Mouse (Mus musculus) cerebellum, postnatal 36 days (tissue): ENCODE results near the gene Vcam1.

Experiments
- DNase-seq, 2 experiments: peaks; one replicate each; pipeline ENCODE4 v3.0.0; 2021 to 2022; ENCODE audit warnings: mixed read lengths in 2 of 2

Vcam1 gene

DNA sequence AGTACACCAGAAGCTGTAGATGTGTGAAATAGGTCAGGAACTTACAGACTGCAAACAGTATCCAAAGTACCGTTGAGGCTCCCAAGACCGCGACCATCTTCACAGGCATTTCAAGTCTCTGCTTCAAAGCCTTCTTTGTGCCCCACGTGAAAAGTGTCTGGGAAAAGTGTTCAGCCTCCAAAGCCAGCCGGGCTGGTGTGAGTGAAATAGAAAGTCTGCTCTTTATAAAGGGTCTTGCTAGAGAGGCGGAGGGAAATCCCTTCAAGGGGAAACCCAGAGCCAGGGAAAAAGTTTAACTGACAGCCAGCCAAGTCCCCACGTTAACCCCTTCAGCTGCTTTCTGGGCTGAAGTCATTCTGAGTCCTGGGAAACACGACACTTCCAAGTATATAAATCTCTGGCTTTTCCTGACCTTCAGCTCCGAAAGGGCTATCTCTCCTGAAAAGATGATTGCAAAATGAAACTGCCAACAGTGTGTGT lies at the start of gene Vcam1:
Vcam1 (minus strand) TSS at position 430 of the 480 bp plus-strand sequence.
- DNase-seq: no peak

DNA sequence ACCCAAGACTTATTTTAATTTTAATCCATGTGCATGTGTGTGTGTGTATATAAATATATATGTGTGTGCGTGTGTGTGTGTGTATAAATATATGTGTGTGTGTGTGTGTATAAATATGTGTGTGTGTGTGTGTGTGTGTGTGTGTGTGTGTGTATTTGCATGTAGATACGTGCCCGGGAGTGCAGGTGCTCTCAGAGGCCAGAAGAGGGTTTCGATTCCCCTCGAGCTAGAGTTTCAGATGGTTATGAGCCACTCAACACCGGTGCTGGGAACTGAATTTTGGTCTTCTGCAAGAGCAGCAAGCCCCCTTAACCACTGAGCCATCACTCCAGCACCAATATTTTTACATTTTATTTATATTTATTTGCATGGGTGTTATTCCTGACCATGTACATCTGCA lies 45.6 kb upstream of the Vcam1 start:
- no peak for DNase-seq

DNA sequence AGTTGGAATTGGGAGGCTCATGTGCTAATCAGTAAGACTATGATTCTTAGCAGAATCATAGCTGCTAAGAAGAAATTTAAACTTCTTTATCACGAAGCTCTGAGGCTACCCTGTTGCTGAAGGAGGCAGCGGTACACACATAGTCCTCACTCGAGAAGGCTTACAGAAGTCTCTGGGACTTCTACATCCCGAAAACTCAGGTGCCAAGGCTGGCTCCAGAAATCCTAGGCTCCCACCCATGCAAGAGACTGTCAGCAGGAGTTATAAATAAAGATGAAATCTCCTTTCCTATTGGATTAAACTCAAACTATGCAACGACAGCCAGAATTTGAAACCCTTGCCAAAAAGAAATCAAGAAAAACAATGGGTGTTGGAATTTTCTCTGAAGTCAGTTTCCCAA lies 42.0 kb upstream of the Vcam1 start:
- DNase-seq: no peak

DNA sequence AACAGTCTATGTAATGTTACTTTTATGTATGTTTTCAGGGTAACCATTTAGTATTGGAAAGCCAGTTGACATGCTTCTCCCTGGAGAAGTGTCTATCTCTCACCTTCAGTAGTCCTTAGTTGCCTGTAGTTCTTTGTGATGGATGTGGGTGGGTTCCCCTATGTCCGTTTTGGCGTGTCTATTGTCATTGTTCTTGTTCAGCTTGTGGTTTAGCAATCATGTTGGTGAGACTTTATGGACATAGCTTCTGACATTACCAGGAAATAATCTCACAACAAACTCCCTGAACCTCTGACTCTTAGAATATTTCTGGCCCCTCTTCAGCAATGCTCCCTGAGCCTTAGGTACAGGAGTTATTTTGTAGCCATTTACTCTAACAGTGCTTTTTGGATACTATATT lies 38.6 kb upstream of the Vcam1 start:
- DNase-seq: no peak

DNA sequence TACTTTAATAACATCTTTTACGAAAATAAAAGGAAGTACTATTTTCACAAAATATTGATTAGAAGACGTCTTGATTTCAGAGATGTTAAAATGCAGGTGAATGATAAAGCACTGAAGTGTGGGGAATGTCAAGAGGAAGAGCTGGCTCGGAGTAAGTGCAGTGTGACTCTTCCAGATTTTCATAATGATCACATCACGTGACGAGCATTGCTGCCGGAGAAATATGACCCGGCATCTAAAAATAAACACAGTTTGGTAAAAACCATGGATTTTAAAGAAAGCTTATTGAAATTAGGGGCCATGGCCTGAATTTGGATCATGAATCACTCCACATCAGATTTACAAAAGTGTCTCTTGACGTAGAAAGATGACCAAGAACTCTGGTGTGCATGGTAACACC lies 36.8 kb upstream of the Vcam1 start:
- DNase-seq: no peak

DNA sequence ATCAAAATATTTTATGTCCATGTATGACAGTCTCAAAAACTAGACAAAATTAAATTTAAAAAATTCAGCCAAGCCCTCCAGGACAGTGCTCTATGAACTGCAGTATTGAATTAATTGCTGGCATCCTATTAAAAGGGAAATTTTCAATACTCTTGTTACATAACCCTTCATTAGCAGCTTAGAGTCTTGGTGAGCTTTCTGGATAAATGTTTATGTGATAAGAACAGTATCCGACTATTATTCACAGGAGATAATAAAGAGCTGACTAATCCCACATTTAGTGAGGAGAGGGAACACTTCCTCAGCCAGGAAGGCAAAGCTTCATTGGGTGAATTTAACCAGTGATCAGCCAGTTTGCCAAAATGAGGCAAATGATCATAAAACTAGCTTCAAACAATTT lies 35.5 kb upstream of the Vcam1 start:
- no peak for DNase-seq

DNA sequence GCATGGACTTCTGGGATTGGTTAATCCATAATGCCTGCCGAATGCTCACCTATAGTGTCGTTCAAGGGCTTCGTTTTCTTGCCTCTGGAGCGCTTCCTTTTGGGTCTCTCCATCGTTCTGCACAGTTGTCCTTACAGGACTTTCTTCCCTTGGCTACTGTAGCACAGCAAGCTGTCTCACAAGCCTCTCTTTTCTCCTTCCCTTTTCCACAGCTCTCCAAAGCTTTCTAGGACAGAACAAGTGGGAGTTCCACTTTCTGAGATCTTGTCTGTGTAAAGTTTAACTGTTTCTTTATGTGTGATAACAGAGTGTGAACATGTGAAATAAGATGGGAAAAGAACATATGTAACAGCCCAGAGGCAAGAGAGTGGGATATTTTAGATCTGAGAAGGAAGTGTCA lies 34.0 kb upstream of the Vcam1 start:
- DNase-seq: no peak

DNA sequence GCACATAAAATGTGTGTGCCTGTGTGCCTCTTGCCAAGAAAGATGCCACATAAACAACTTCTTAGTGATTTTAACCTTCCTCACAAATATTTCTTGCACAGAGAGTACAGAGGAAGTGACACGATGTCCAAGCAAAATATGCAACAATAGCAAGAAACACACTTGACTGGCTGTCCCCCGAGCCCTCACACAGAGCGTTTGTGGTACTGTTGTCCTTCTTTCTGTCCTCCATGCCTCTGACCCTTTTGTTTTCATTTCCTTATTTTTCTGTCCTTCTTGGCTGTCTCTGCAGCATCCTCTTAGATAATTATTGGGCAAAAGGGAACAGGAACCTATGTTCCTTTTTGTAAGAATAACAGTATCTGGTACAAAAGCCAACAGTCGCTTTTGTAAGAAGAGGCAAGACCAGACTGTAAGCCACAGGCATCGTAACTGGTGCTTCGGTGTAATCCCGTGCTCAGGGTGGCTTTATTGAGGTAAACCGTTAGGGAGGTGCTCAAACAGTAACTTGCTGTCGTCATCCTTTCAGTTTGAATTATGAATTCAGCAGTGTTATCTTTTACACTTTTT lies 32.7 kb upstream of the Vcam1 start:
- no peak for DNase-seq

DNA sequence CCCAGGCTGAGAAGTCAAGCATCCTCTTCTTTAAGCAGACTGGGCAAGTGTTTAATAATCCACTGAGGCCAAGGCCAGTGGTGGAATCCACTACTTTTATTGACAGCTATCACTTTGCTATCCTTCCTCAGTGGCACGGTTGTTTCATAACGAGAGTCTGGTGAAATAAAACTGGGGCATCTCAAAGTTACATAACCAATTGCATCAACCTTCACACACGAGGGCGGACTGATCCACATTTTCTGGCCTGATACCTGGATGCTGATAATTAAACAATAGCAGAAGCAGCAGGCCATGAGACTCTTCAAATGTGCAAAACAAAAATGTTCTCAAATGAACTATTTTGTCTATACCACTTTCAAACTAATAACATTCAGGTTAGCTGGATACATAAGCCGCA lies 29.9 kb upstream of the Vcam1 start:
- no peak for DNase-seq

DNA sequence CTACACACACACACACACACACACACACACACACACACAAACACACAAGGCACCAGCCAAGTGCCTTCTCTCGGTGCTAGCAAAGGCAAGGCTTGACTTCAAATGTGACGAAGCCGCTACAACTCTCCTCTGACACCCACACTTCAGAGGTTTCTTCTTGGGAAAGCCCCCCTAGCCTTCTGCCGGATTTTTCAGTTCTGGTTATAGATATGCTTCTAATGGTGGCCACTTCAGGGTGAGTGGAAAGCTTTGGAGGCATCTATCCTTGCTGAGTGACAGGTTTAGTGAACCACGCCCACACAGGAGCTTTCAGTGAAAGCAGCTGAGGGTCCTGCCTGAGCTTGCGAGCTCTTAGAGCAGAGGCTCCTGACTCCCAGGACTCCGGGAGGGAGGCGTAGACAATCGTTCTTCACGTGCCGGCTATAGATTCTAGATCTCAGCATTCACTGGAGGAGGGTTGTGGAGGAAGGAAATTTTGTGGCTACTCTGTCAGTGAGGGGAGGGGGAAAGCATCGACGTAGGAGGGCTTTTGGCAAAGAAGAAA lies 28.0 kb upstream of the Vcam1 start:
- no peak for DNase-seq

DNA sequence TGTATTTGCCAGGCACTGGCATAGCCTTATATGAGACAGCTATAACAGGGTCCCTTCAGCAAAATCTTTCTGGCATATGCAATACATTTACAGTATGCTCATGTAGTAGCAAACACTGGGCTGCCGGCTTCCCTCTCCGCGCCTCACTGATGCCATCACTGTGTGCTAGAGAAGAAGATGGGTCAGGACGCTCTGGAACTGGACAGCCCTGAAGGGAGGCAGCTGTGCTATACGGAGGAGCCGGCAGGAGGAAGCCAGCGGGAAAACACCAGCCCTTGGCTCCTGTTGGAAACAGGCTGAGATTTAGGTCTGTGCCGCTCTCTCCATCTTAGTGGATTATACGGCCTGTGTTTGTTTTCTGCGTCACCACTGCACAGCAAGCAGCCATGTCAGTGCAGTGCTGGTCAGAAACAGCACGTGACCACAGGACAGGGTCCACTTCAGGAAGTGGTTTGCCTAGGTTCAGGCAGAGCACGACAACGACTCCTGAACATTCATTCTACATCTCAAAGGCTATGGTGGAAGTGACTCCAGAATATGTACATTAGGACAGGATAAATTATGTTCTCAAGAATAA lies 20.7 kb upstream of the Vcam1 start:
- DNase-seq: no peak

DNA sequence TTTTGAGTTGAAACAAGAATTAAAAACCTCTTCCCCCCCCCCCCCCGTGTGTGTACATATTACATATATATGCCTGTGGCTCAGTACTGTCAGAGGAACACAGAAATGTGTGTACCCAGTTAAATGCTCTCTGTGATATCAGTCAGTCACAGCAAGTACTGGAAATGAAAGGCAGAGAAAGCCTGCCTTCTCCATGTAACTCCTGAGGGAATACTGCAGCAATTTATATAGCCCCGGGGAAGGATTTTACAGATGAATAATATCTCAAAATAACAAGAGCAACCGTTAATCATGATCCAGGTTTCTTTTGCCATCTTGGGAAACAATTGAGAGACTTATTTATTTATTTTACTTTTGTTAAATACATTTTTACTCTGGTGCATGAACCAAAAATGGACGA lies 19.6 kb upstream of the Vcam1 start:
- DNase-seq: no peak

DNA sequence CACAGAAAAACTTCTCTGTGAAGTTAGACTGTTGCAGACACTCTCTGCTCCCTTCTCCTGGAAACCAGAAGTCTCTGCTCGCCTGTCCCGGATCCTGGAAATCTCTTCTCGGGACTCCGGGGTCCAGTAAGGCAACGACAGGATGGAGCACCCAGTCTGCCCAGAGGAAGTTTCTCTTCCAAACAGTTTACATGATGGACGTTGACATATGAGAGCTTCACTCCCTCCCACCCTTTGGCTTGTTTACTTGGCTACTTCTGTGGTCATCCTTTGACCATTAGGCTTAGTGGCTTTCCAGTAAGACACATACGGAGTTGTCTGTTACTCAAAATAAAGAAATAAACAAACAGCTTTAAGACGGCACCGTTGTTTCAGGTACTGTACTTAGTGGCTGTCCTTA lies 19.2 kb upstream of the Vcam1 start:
- no peak for DNase-seq

DNA sequence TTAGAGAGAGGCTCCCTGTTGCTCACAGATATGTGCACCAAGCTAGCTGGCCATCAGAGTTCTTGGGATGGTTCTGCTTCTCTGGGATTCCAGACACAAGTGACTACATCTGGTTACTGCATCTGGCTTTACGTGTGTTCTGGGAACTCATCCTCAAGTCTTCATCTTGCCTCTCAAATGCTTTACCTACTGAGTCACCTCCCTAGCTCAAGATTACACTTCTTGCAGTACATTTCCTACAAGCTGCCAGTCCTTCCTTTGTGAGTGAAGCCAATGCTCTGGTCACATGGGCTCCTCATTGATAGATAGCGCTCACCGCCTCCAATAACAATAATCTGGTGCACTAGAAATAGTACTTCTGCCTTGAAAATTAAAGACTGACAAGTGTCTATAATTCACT lies 11.7 kb upstream of the Vcam1 start:
- no peak for DNase-seq

DNA sequence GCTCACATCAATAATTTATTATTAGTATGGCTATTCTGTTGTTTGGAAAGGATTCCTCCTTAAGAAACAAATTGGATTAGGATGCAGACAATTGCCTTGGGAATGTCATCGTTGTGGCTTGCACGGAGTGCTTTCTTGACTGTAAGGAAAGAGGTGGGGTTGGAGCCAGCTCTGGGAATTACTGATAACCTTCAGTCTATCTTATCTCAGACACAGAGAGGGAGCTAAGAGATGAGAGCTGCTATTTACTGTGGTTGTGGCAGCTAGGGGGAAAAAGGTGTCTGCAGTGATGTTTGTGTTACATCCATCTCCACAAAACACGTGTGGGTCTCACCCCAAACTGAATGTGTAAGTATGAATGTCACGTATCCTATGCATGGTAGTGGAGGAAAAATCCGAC lies 9.5 kb upstream of the Vcam1 start:
- no peak for DNase-seq

DNA sequence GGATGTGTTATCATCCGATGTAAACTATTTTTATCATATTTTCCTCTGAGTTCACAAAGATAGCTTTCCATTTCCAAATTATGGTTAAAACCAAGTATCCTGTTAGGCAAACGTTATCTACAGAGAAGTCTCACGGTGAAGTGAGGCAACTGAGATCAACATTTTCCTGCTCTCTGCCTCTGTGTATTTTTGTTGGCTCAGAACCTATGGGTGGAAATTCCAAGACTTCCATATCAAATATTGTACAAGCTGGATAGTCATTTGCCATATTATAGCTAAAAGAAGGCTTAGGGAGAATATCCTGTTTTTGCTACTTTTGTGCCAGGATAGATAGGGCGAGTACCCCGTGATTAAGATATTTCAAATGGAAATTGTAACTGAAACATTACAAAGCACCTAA lies 8.6 kb upstream of the Vcam1 start:
- DNase-seq: no peak

DNA sequence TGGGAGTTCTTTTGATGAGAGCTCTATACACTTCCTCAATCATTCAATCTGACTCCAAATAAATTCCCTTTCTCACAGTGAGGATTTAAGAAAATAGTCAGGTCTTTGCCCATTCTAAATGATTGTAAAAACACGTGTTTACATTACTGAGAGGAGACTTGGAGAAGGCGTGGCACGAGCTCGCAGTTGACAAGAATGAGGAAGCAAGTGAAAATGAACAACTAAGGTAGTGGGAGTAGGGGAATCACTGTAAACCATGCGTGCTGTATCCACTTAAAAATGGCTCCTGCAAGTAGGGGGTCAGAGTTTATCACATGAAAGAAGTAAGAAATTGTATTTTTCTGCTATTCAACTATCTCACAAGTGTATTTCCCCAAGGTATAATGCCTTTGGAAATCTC lies 3.9 kb upstream of the Vcam1 start:
- no peak for DNase-seq

DNA sequence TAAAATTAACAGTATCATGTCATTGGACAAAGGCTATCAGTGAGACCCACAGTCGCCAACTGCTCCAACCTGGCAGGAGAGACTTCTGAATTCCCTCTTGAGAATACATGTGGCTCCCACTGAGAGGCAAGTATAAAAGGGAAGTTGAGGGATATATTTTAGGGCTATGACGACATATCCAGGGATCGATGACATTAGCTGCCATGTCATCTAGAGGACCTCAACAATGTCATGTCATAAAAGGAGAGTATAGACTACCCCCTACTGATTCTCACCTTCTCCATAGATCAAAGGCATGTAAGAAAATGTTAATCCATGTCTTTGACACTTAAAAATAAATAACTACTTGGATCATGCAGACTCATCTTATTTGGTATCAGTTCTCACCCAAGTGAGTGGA lies 1.2 kb upstream of the Vcam1 start:
- no peak for DNase-seq

DNA sequence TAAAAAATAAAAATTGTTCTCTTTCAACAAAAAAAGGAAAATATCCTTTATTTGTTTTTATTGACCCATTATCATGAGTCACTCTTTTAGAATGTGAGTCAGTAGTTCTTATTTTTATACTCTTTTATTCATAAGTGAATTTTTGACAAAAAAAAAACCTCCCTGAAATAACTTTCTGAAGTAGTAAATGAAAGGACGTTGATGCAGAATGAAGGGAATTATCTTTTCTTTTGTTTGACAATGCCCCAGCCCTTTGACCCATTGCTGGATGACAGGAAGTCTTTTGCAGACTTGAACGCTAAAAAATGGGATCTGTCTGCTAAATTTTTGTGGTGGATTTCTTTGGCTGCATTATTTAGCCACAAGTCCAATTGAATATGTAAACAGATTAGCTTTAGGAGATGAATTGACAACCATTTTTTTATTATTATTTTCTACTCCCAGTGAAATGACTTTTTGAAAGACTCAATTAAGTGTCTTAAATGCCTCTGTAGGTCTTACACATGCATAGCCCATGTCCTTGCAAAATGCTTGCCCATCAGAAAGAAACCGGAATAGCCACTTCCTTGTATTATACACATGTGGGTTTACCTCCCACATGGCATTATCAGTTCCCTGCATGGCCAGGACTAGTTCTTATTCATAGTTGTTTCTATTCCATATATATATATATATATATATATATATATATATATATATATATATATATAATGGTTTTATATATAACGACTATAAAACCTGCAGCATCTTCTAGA lies 530 bp upstream of the Vcam1 start:
- no peak for DNase-seq

DNA sequence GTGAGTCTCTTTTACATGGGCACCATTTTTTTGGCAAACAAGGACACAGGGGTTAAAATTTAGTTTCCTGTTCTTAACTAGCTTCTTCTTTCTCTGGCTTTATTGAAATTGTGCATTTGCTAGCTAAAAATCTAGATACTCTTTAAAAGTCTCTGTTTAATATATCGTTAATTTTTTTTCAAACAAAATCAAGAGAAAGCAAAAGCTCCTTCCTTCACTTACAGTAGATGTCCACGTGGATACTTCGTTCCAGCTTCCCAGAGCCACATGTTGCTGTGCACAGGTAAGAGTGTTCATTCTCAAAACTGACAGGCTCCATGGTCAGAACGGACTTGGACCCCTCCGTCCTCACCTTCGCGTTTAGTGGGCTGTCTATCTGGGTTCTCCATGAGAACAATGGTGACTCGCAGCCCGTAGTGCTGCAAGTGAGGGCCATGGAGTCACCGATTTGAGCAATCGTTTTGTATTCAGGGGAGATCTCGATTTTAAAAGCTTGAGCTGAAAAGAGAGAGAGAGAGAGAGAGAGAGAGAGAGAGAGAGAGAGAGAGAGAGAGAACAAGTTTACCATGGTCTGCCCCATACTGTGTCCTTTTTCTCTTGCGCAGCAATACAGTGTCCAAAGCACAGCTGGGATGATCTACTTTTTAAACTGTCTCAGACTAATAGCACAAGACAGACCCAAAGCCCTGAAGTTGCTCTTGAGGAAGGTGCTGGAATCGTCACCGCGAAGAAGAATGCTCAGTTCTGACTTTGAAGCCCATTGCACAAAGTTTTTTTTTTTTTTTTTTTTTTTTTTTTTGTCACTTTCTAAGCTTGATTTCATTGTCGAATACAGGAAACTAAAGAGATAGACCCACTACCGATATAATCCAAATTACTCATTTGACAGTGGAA lies 930 bp downstream of the Vcam1 start:
- no peak for DNase-seq

DNA sequence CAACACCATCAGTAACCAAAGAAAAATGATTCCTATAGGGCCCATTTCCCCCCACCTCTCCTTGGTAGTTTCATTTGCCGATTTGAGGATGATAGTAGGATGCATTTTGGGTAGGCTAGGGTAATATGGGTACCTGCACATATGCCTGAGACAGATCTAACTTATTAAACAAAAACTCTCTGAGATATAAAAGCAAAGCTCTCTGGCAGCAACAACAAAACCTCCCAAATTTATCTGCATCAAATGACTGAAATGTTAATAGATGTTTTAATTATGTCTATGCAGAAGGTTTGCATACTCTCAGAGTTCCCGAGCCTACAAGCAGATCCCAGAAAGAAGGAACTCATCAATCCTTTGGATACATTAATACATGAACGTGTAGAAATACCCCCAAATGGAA lies 1.7 kb downstream of the Vcam1 start:
- no peak for DNase-seq

DNA sequence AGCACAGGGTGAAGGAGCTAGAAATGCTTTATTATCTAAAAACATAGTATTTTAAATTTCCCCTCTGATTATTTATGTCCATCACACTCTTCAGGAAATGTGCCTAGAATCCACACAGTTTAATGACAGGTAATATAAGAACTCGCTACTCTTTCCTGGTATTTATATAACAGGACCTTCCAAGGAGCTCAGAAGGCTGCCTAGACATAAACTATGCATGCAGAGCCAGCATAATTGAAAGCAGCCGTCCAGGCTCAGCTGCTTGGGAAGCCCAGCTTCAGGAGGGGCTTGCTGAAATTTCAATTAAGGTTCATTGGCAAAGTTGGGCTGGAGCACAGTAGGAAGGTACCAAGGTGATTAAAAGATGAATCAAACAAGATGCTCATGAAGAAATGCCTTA lies 2.2 kb downstream of the Vcam1 start:
- DNase-seq: no peak

DNA sequence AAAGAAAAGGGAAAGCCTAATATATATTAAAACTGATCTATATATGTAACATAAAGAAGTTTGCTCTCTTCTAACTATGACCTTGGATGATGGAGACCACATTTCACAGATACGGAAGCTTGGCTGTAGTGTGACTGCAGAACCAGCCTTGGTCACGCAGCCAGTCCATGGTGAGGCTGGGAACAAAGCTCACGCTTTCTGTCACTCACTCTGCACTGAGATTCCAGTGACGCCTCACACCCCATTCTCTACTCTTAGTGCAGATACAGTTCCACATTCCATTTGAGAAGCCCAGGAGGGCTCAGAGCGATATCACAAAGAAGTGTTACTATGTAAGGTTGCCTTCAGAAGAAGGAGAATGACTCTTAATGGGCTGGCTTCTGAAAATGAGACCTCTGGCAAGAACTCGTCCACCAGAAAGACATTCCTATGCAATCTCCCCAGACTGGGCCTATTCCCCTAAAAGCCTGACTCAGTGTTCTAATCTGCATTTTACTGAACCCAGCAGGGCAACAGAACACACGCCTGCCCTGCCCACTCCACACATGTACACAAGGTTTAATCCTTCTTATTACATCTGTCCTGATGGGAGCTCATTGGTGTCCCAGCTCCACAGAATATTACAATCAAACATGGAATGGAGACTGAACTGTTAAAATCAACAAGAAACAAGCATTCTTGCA lies 2.8 kb downstream of the Vcam1 start:
- no peak for DNase-seq
